Mouse (Mus musculus): ENCODE measurements around the gene Zcchc24.

GRCm38 (mm10) chr14:25663649-25664309, 105.1 kb downstream of the Zcchc24 start:
- TF ChIP-seq CTCF (IDR thresholded peaks at IDR 0.05), result no peak
- TF ChIP-seq EP300 (IDR thresholded peaks at IDR 0.05), result no peak

All from lung, postnatal 0 days (tissue).